Mouse (Mus musculus): ENCODE measurements around the gene Atp1a1.

The Atp1a1 gene

DNA sequence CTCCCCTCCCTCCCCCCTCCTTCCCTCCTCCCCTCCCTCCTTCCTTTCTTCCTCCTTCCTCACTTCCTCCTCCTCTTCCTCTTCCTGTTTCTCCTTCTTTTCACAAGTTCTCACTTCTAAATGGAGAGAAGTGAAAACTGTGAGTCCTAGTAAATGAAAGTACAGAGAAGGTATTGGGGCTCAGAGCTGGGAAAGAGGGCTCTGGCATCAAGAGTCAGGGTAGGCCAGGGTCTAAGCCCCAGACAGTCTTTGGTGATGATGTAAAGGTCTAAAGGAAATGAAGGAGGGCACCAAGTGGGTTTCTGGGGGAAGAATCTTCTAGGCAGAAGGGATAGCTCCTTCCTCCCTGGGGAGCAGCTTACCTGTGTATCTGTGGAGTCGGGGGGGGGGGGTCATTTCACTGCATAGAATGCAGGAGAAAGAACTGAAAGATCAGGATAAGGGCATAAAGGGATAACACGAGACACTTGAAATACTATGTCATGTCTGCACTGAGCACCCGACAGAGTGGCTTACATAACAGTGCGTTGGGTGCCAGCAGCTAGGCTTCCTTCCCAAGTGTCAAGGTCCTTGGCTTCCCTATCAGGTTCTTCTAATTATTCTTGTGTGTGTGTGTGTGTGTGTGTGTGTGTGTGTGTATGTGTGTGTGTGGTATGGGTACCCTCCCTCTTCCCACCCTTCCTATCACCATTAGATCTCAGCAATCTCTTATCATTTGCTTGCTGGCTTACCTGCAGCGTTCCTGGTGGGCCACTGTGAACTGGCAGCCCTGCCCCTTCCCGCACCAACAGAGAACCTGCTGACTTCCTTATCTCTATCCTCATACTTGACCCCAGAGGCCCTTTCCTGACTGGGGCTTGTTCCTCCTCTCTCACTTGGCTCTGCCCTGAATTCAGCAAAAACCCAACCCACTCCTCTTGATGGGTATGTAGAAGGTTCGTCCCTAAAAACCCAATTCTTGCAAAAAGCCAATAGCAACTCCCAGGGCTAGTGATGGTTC is 51.6 kb downstream of the Atp1a1 start:
- no peak for DNase-seq (ENCODE audit: low spot score)

DNA sequence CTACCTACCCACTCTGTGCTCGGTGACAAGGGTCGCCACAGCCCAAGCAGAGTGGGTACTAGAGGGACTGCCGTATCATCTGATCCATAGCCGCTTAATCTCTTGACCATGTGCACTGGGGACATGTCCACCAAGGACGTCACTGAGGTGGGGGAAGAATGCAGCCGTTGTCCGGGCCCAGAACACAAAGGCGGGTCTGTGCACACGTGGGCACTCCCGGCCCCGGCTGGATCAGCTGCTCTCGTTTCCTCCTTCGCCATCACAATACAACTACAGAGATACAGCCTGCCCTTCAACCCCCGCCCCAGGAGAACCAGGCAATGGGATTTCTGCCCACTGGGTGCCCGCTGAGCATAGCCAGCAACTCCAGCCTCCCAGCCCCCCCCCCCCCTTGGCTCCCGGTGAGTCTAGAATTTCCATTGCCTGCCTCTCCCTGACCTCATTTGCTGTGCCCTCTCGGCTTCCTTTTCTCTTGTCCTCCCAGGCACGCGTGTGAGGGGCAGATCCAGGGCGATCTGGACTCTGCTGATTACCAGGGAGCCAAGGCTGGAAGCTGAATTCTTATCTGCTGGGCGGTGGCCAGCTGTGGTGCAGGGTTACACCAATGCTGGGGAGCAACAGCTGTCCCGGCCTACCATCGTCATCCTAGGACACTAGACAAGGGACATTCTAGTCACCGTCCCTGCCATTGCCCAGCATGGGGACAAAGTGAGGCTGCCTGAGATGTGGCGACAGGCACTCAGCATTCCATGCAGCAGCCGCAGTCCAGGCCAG is 52.8 kb downstream of the Atp1a1 start:
- DNase-seq (ENCODE audit: low spot score), result peak; percentile 17

DNA sequence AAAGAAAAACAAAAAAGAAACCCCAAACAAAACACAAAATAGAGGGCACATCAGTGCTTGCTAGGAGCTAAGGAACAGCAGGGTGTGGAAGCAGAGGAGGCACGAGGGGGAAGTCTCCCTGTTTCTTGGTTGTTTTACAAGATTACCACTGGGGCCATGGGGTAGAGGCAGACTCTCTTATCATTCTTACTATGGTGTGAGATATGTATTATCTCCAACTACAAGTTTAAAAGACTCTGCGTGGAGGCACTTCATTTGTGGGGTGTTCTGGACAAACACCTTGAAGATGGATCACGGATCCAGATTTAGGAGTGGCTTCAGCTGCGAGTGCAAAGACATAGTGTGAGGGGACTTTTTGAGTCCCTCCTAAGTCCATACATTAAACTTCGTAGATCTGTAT is 54.7 kb downstream of the Atp1a1 start:
- no peak for DNase-seq (ENCODE audit: low spot score)

DNA sequence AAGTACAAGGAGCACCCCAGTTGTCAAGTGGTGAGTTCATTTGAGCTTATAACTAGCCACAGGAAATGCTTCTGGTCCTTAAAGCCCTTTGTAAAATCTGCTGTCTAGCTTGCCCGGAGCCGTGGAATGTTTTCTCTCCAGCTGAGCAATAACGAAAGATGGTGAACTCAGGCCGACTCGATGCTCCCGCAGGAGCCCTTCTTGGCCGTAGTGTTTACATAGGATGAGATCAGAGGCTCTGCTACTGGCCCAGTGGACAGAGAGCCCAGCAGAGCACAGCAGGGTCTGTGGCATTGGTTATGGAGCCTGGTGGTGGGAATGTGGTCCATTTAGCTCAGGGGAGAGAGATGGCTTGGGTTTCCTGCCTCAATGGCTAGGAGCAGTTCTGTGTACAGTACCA is 60.4 kb downstream of the Atp1a1 start:
- DNase-seq (ENCODE audit: low spot score), result no peak

DNA sequence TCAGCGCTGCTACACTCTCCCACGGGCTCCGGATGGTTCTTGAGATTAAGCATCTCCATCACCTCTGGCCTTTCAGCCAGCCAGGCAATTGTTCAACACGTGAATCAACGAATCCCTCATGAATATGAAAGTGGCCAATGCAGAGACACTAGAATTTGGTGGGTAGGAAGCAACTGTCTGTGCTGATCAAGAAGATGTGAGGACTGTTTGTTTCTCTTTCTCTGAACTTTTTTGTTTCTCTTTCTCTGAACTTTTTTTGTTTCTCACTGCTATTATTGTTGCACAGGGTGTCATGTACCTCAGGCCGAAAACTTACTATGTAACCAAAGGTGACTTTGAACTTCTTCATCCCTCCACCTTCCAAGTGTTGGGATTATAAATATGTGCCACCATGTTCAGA is 62.9 kb downstream of the Atp1a1 start:
- DNase-seq (ENCODE audit: low spot score), result no peak

DNA sequence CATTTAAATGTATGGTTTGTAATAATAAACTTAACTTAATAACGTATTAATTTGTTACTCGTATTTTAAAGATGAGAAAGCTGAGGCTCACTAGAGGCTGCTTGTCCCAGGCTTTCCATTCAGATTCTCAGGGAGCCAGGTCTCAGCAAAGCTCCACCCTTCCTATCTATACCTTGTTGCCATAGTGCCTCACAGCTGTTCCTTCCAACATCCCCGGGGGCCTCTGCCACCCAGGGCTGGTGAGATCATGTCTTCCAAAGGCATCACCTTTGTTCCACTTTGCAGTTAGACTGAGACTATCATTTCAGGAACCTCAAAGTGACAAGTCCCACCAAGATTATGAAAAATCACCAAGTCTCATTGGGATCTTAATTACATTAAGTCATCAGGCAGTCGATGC is 63.9 kb downstream of the Atp1a1 start:
- no peak for DNase-seq (ENCODE audit: low spot score)

DNA sequence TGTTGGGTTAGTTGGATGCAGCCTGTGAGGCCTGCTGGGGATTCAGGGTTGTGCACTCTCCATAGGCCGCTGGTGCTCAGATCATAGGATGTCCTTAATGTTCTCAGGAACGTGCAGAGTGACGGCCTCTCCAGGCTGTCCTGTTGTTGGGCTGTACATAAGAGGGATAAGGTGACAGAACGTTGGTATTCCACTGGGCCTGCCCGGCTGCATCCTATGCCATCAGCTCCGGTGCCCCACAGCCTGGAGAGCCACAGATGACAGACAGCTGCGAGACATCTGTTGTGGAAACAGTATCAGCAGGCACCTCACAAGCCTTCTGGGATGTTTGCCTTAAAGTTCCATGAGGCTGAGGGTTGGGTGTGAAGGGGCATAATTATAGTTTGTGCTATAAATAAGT is 68.2 kb downstream of the Atp1a1 start:
- no peak for DNase-seq (ENCODE audit: low spot score)

DNA sequence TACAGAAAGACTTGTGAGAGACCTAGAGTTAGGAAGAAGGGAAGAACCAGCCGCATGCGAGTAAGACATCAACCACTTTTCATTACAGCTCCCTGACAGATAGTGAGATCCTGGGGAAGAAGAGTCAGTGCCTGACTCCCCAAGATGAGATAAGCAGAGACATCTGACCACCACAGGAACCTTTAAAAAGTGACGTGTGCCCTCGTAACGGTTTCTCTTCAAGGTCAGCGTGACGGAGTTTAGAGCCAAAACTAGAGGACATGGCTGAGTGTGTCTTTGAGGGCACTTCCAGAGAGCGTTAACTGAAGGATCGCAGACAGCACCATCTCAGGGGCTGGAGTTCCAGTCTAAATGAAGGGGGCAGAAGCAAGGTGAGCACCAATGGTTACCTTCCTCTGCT is 70.2 kb downstream of the Atp1a1 start:
- no peak for DNase-seq (ENCODE audit: low spot score)

DNA sequence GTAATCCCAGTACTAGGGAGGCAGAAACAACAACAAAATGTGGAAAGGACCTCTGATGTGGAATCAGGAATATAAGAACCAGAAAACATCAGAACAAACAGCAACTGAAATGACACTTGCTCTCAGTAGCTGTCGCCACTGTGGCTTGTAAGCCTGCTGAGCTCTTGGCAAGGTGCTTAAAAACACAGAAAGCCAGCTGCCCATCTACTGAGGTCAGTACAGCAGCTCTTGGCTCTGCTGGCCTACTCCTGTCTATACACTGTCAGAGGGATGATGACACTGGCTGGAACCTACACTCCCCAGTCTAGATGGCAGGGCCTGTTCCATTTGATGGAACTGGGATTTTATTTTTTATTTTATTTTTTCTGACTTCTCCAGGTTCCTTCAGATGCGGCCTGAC is 71.1 kb downstream of the Atp1a1 start:
- DNase-seq (ENCODE audit: low spot score), result no peak

DNA sequence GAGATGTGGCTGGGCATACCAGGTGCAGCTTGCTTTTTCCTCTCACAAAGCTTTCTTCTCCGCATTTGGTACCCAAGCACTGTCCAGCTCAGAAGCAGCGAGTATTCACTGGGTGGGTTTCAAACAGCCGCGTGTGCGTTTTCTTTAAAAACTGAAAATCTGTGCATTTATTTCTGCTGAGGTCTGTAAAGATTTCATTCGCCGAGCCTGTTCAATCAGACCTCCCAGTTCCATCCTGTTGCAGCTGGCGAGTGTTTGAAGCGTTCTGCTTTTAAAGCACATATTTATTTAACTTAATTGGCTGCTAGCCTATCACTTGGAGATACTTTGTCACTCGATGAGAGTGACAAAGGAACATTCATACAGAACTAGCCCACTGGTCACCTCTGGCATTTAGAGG is 73.6 kb downstream of the Atp1a1 start:
- no peak for DNase-seq (ENCODE audit: low spot score)

DNA sequence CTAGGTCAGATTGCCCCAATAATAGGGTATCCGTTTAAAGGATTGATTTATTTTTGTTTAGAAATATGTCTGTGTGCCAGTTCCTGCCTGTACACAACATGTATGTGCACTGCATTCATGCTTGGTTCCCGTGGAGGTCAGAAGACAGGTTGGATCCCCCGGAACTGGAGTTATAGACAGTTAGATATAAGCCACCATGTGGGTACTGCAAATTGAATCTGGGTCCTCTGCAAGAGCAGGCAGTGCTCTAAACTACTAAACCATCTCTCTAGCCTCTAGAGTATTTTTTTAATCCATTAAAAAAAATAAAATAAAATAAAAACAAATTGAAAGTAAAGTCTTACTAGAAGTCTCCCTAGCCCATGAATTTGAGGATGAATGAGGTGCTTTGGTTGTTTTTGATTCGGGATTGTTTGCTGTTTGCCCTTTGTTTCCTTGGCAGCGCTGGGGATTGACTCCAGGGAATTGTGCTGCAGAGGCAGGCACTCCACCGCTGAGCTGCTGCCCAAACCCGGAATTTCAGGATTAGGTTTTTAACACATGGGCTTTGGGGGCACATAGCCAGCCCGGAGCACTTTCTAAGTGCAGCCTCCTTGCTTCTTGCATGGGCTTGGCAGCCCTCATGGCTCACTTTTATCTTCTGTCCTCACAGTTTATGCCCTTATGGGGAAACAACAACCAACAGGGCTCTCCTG is 75.4 kb downstream of the Atp1a1 start:
- no peak for DNase-seq (ENCODE audit: low spot score)

DNA sequence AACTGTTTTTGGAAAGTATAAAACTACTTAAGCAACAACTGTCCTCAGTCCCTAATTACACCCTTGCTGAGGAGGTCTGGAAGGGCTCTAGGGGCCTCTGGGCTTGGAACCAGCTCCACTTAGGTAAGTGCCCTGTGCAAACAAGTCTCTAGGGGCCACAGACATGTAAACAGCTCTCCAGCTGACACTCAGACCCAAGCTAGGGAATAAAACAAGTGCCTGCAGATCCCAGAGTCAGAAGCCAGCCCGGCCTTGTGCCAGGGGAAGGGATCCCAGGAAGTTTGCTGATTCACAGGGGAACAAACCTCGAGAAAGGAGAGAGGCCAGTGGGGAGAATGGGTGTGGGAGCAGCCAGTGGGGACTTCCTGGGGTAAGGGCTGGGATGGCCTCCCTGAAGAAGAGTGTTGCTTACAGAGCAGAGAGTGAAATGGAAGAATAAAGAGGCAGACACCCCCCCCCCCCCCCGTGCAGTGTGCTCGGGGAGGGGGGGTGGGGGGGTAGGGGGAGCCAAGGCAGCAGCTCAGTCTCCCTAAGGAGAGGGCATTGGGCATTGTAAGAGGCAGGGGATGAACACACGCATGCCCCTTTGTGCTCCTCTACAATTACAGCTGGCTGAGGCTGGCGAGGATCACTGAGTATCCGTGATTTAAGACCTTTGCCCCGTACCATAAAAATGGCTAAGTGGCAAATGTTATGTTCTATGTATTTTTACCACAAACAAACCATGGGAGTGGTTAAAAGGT is 76.2 kb downstream of the Atp1a1 start:
- DNase-seq (ENCODE audit: low spot score), result peak; percentile 30

DNA sequence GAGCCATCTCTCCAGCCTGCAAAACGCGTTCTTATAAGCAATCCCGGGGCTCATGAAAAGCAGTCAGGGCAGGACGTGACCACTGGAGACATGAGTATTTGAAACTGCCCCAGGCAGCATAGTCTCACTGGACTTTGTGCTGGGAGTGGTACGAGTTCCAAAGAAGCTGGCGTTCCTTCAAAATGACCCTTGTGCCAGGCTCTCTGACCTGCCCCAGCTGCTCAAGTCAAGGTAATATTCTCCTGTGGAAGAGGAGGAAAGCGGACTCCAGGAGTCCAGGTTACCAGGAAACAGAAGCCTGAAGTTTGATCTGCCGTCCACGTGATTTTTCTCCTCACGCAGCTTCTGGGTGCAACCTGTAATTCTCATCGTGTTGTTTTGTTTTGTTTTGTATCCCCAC is 77.9 kb downstream of the Atp1a1 start:
- no peak for DNase-seq (ENCODE audit: low spot score)

Data from urinary bladder, postnatal 14 days (tissue).